8 mouse cellular contexts compared by ENCODE assay signal in genomic region chr7:114415336-114416020, GRCm38 (mm10). TPM values are rescaled to one million over a fixed set of nuclear protein-coding genes. Genes with fewer than 3 reads are reported as not detected.
DNase-seq lines count a peak whose midpoint lies in the region; ATAC-seq and TF ChIP-seq lines count a peak whose summit lies in the region.

No protein-coding gene starts in this region.

- 2% methylated on average over 96 of the region's 103 CpGs for WGBS in forebrain, postnatal 0 days
- under 1% methylated on average over 55 of the region's 103 CpGs for WGBS in hindbrain, embryonic 14.5 days

- peak overlapping the region; percentile 82 for H3K9ac ChIP-seq in ES-E14 (ENCODE audit: insufficient read depth, low read depth, low read length, poor library complexity, severe bottlenecking)
- peak overlapping the region; percentile 91 for H3K9ac ChIP-seq in forebrain, postnatal 0 days
- H3K9ac ChIP-seq in hindbrain, embryonic 14.5 days, result peak overlapping the region; percentile 94

- peak; percentile 74 for ATAC-seq in forebrain, postnatal 0 days
- peak; percentile 78 for ATAC-seq in hindbrain, embryonic 14.5 days (ENCODE audit: low FRiP score)
- ATAC-seq in megakaryocyte-erythroid progenitor cell, adult 5-6 weeks (replicated peaks; ENCODE audit: low FRiP score, low TSS enrichment, poor library complexity, severe bottlenecking), result peak; percentile 17; the same call in 1 of the 2 replicates

- no peaks in the 10 kb centered on the region for H3K4me1 ChIP-seq in ES-E14 (ENCODE audit: control insufficient read depth in 2 of 2, insufficient read depth in 2 of 2, low read length in 2 of 2, poor library complexity in 1 of 2)
- no peaks in the 10 kb centered on the region for H3K4me1 ChIP-seq in brown adipose tissue, adult 24 weeks (ENCODE audit: control insufficient read depth, insufficient read depth, insufficient read length, low read length)
- H3K4me1 ChIP-seq in forebrain, postnatal 0 days (ENCODE audit: insufficient read depth), result 0 out of 2 replicates have a peak, but pooled peaks cover 8% of the 10 kb centered on the region
- H3K4me1 ChIP-seq in hindbrain, embryonic 14.5 days (replicated peaks; ENCODE audit: control insufficient read depth, insufficient read depth, low read length), result peaks cover 21% of the 10 kb centered on the region

- no peak overlapping the region for H3K27ac ChIP-seq in ES-E14 (ENCODE audit: insufficient read depth, low read depth, low read length, poor library complexity, severe bottlenecking)
- peak overlapping the region; percentile 94 for H3K27ac ChIP-seq in brown adipose tissue, adult 24 weeks (replicated peaks; ENCODE audit: low read depth, low read length)
- H3K27ac ChIP-seq in forebrain, postnatal 0 days (ENCODE audit: low read depth, low read length), result peak overlapping the region; percentile 96
- H3K27ac ChIP-seq in hindbrain, embryonic 14.5 days, result peak overlapping the region; percentile 96

- H3K4me2 ChIP-seq in forebrain, postnatal 0 days (ENCODE audit: low read depth), result peak overlapping the region; percentile 80
- H3K4me2 ChIP-seq in hindbrain, embryonic 14.5 days (replicated peaks), result peak overlapping the region; percentile 70

- H3K36me3 ChIP-seq in ES-E14 (ENCODE audit: control insufficient read depth, insufficient read depth, low read length, poor library complexity, severe bottlenecking), result no peaks in the 10 kb centered on the region
- H3K36me3 ChIP-seq in forebrain, postnatal 0 days (ENCODE audit: insufficient read depth), result no peaks in the 10 kb centered on the region
- H3K36me3 ChIP-seq in hindbrain, embryonic 14.5 days (replicated peaks; ENCODE audit: control insufficient read depth, insufficient read depth), result no peaks in the 10 kb centered on the region

- no peaks in the 10 kb centered on the region; the same call in 1 of the 2 replicates for H3K9me3 ChIP-seq in ES-E14 (ENCODE audit: control insufficient read depth, insufficient read depth, low read depth, low read length)
- no peaks in the 10 kb centered on the region for H3K9me3 ChIP-seq in forebrain, postnatal 0 days (ENCODE audit: low read length)
- H3K9me3 ChIP-seq in hindbrain, embryonic 14.5 days (ENCODE audit: control insufficient read depth, low read length), result no peaks in the 10 kb centered on the region

- DNase-seq in ES-E14 (ENCODE audit: low read depth, low spot score) (peak; percentile 8), adipocyte (ENCODE audit: low spot score) (no peak)
- peak; percentile 69 for DNase-seq in forebrain, postnatal 0 days
- DNase-seq in hindbrain, embryonic 14.5 days (ENCODE audit: low spot score), result peak; percentile 50
- DNase-seq in left cerebral cortex, postnatal 10 days (ENCODE audit: extremely low spot score in 1 of 2, low spot score in 2 of 2), result peak; percentile 27 to 61
- peak; percentile 28 for DNase-seq in spleen, adult 12 weeks (ENCODE audit: low spot score)

- H3K27me3 ChIP-seq in forebrain, postnatal 0 days (ENCODE audit: insufficient read depth, low read length), result no peaks in the 10 kb centered on the region
- no peaks in the 10 kb centered on the region for H3K27me3 ChIP-seq in hindbrain, embryonic 14.5 days (ENCODE audit: control insufficient read depth, insufficient read depth, low read length)

- intact Hi-C loops in left cerebral cortex, postnatal 10 days (cut with DNase I), result loop anchor here (5.0 to 10.0 kb wide), 3 partner anchors 77 to 138 kb away; partner anchors contain the start of gene Psma1

- TF ChIP-seq CTCF in forebrain, postnatal 0 days (IDR thresholded peaks at IDR 0.05; ENCODE audit: low read depth), result no peak

- peak overlapping the region; percentile 74 to 86; a peak in 3 of 4 replicates for H3K4me3 ChIP-seq in ES-E14 (ENCODE audit: insufficient read depth in 1 of 2, low read depth in 1 of 2, low read length in 2 of 2, poor library complexity in 1 of 2, severe bottlenecking in 1 of 2)
- H3K4me3 ChIP-seq in brown adipose tissue, adult 24 weeks (ENCODE audit: insufficient read depth, low read depth, low read length), result peak overlapping the region; percentile 89
- peak overlapping the region; percentile 95 for H3K4me3 ChIP-seq in forebrain, postnatal 0 days (ENCODE audit: low read depth, low read length)
- peak overlapping the region; percentile 98 for H3K4me3 ChIP-seq in hindbrain, embryonic 14.5 days (replicated peaks; ENCODE audit: low read length)

- in situ Hi-C loops in ES-E14 (cut with MboI; ENCODE audit: low sequenced_read_pairs in 2 of 2, unreplicated experiment in 2 of 2), result no loop called here

TF ChIP-seq in ES-E14, 5 proteins besides CTCF, POLR2A, EP300 and RAD21:
- TF ChIP-seq MAFK (IDR thresholded peaks at IDR 0.05; ENCODE audit: insufficient read depth, low read depth, low read length) (no peak), ZNF384 (IDR thresholded peaks at IDR 0.05; ENCODE audit: low read depth, low read length) (no peak), CHD2 (IDR thresholded peaks at IDR 0.05; ENCODE audit: low read depth, low read length) (no peak), HCFC1 (IDR thresholded peaks at IDR 0.05; ENCODE audit: borderline replicate concordance, insufficient read depth, low read length) (no peak), ZC3H11A (IDR thresholded peaks at IDR 0.05; ENCODE audit: borderline replicate concordance, low read depth, low read length) (no peak)

RNA-seq across cellular contexts. Expression of gene Pde3b, which starts 0.4 kb away (rescaled TPM):
- total RNA-seq in ES-E14 (2012; rRNA removed), result 5.9 and 9.5 TPM in 2 replicates
- 93.1 and 120 TPM in 2 replicates for polyA plus RNA-seq in brown adipose tissue, adult 24 weeks (2012; ENCODE audit: insufficient read depth, insufficient read length, missing spikeins)
- 13.5 and 14.5 TPM in 2 replicates for total RNA-seq in forebrain, postnatal 0 days (2014; rRNA removed)
- 2.0 and 2.3 TPM in 2 replicates for polyA plus RNA-seq in forebrain, postnatal 0 days (2015; fragmentation: Nextera tagmentation; extraction: Ambion mirVana)
- 5.9 and 6.1 TPM in 2 replicates for polyA plus RNA-seq in hindbrain, embryonic 14.5 days (2014; fragmentation: Nextera tagmentation; extraction: Ambion mirVana)
- 10 to 100 TPM; 11.1 to 11.6 TPM for total RNA-seq in left cerebral cortex, postnatal 10 days (2021)
- total RNA-seq in megakaryocyte-erythroid progenitor cell, adult 5-6 weeks (2014; fragmentation: Nextera tagmentation), result 7.0 and 14.4 TPM in 2 replicates
- 15.3 and 24.4 TPM in 2 replicates for total RNA-seq in megakaryocyte-erythroid progenitor cell, adult 5-6 weeks (2017)

Comparison
In these comparisons a context has a peak if more than half of its experiments do, and no peak if none do; other contexts are left out.
1. ATAC-seq: peak in every context shown above with its lines; median percentile 78 in hindbrain, embryonic 14.5 days; 74 in forebrain, postnatal 0 days; 17 in megakaryocyte-erythroid progenitor cell, adult 5-6 weeks.